Mouse (Mus musculus): ENCODE data around the gene Mef2d.

DNA sequence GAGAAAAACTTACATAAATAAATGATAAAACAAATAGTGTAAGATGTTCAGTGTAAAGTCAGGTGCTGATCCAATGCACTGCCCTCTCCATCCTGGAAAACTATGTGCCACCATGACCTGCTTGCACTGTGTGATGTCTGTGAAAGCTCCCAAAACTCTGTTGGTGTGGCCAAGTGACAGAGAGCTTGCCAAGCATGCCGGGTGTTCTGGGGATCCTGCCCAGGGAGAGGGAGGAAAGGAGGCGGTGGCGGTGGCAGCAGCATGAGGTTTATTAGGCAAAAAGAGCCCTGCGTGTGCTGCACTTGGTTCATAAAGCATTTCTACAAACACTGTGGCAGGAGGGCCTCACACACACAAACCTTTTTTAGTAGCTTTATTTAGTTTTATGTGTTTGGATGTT lies 39.2 kb downstream of the Mef2d start:
- TF ChIP-seq TAL1 (IDR thresholded peaks at IDR 0.05; ENCODE audit: low read length) (no peak), GATA1 (IDR thresholded peaks at IDR 0.05; ENCODE audit: low read length) (no peak)
